Mouse (Mus musculus): ENCODE measurements around the gene Eif4g2. TPM values are rescaled to one million over a fixed set of nuclear protein-coding genes. Genes with fewer than 3 reads are reported as not detected.

The Eif4g2 gene
- total and polyA plus RNA-seq, 3 experiments = 332 to 958 (median 935) TPM

GRCm38 (mm10) chr7:111049652-111050421, 33.0 kb downstream of the Eif4g2 start (continued):
- TF ChIP-seq CTCF (IDR thresholded peaks at IDR 0.05 in 2 of 3, conservative IDR thresholded peaks at IDR 0.05 in 1 of 3; ENCODE audit: control insufficient read depth in 1 of 3, insufficient read depth in 1 of 3, low read depth in 2 of 3, low read length in 3 of 3, poor library complexity in 1 of 3, severe bottlenecking in 1 of 3) (peak; percentile 71 to 90 (median 82)), RAD21 (IDR thresholded peaks at IDR 0.05; ENCODE audit: low read depth, low read length) (peak; percentile 95), GATA1 (IDR thresholded peaks at IDR 0.05; ENCODE audit: low read depth, low read length) (0 out of 2 replicates have a peak, but pooled peaks have one; percentile 32), E2F4 (IDR thresholded peaks at IDR 0.05; ENCODE audit: borderline replicate concordance, low read depth, low read length) (no peak), JUND (IDR thresholded peaks at IDR 0.05; ENCODE audit: low read depth, low read length) (no peak), POLR2AphosphoS2 (IDR thresholded peaks at IDR 0.05; ENCODE audit: low read length) (no peak), MXI1 (IDR thresholded peaks at IDR 0.05; ENCODE audit: low read depth, low read length) (no peak)

- H3K27ac ChIP-seq (ENCODE audit: control insufficient read depth, low read depth, low read length) = no peak overlapping the region
- H3K36me3 ChIP-seq (ENCODE audit: control insufficient read depth in 1 of 2, insufficient read depth in 2 of 2, low read length in 2 of 2) = peaks cover 0 to 3% of the 10 kb centered on the region in 2 experiments; a peak in 2 of 4 replicates
- no peak for TF ChIP-seq CHD2 (IDR thresholded peaks at IDR 0.05; ENCODE audit: low read length)
- TF ChIP-seq HCFC1 (IDR thresholded peaks at IDR 0.05; ENCODE audit: low read depth, low read length) = no peak
- H3K27me3 ChIP-seq (ENCODE audit: control insufficient read depth in 1 of 2, insufficient read depth in 2 of 2, low read length in 2 of 2) = no peaks in the 10 kb centered on the region
- H3K9ac ChIP-seq (ENCODE audit: control insufficient read depth, low read depth, low read length, poor library complexity, severe bottlenecking) = no peak overlapping the region
- H3K79me2 ChIP-seq (ENCODE audit: control insufficient read depth, insufficient read depth, low read length, poor library complexity) = no peaks in the 10 kb centered on the region
- H3K9me3 ChIP-seq (replicated peaks; ENCODE audit: insufficient read depth, low read length) = no peaks in the 10 kb centered on the region
- no peak overlapping the region for H3K4me3 ChIP-seq (ENCODE audit: control insufficient read depth in 1 of 2, insufficient read depth in 1 of 2, low read depth in 2 of 2, low read length in 2 of 2)
- no peak for DNase-seq (ENCODE audit: low read depth, low spot score)
- no peaks in the 10 kb centered on the region for H3K4me1 ChIP-seq (ENCODE audit: control insufficient read depth in 1 of 2, insufficient read depth in 2 of 2, low read length in 2 of 2)
These were observed 33.9 kb downstream of the Eif4g2 start for GRCm38 (mm10) chr7:111048920-111049319.

GRCm38 (mm10) chr7:111029046-111029553, 53.7 kb downstream of the Eif4g2 start:
- Histone ChIP-seq H3K27me3 (ENCODE audit: control insufficient read depth in 1 of 2, insufficient read depth in 2 of 2, low read length in 2 of 2) (no peaks in the 10 kb centered on the region), H3K36me3 (ENCODE audit: control insufficient read depth in 1 of 2, insufficient read depth in 2 of 2, low read length in 2 of 2) (peaks cover 6 to 11% of the 10 kb centered on the region in 2 experiments; a peak in 3 of 4 replicates), H3K79me2 (ENCODE audit: control insufficient read depth, insufficient read depth, low read length, poor library complexity) (peaks cover 10% of the 10 kb centered on the region), H3K27ac (ENCODE audit: control insufficient read depth, low read depth, low read length) (peak overlapping the region; percentile 33; the same call in 1 of the 2 replicates), H3K9me3 (replicated peaks; ENCODE audit: insufficient read depth, low read length) (no peaks in the 10 kb centered on the region), H3K9ac (ENCODE audit: control insufficient read depth, low read depth, low read length, poor library complexity, severe bottlenecking) (peak overlapping the region; percentile 87), H3K4me3 (ENCODE audit: control insufficient read depth in 1 of 2, insufficient read depth in 1 of 2, low read depth in 2 of 2, low read length in 2 of 2) (peak overlapping the region; percentile 93 to 100), H3K4me1 (ENCODE audit: control insufficient read depth in 1 of 2, insufficient read depth in 2 of 2, low read length in 2 of 2) (peaks cover 0 to 11% of the 10 kb centered on the region in 2 experiments; a peak in 3 of 4 replicates)
- no peak for DNase-seq (ENCODE audit: low read depth, low spot score)
- TF ChIP-seq CTCF (IDR thresholded peaks at IDR 0.05 in 2 of 3, conservative IDR thresholded peaks at IDR 0.05 in 1 of 3; ENCODE audit: control insufficient read depth in 1 of 3, insufficient read depth in 1 of 3, low read depth in 2 of 3, low read length in 3 of 3, poor library complexity in 1 of 3, severe bottlenecking in 1 of 3) (no peak), SIN3A (IDR thresholded peaks at IDR 0.05; ENCODE audit: low read length) (0 out of 2 replicates have a peak, but pooled peaks have one; percentile 18), POLR2A (IDR thresholded peaks at IDR 0.05; ENCODE audit: control insufficient read depth in 1 of 2, insufficient read depth in 1 of 2, low read depth in 1 of 2, low read length in 2 of 2, poor library complexity in 1 of 2) (0 out of 4 replicates have a peak, but pooled peaks of 1 of the 2 experiments have one; percentile 56), ZKSCAN1 (IDR thresholded peaks at IDR 0.05; ENCODE audit: low read depth, low read length) (no peak), EP300 (IDR thresholded peaks at IDR 0.05; ENCODE audit: low read depth in 1 of 2, low read length in 2 of 2) (no peak), MXI1 (IDR thresholded peaks at IDR 0.05; ENCODE audit: low read depth, low read length) (0 out of 2 replicates have a peak, but pooled peaks have one; percentile 8), BHLHE40 (IDR thresholded peaks at IDR 0.05; ENCODE audit: borderline replicate concordance, low read depth, low read length) (no peak), NRF1 (IDR thresholded peaks at IDR 0.05; ENCODE audit: insufficient read depth, low read depth, low read length, poor library complexity, severe bottlenecking) (no peak), TAL1 (IDR thresholded peaks at IDR 0.05; ENCODE audit: low read length) (no peak), MEF2A (IDR thresholded peaks at IDR 0.05; ENCODE audit: extremely low read depth, insufficient replicate concordance, low read depth, low read length, poor library complexity, severe bottlenecking) (no peak), GATA1 (IDR thresholded peaks at IDR 0.05; ENCODE audit: low read depth, low read length) (peak; percentile 45), ETS1 (IDR thresholded peaks at IDR 0.05; ENCODE audit: low read depth, low read length) (no peak), UBTF (IDR thresholded peaks at IDR 0.05; ENCODE audit: borderline replicate concordance, insufficient read depth, low read depth, low read length) (no peak), MAX (IDR thresholded peaks at IDR 0.05; ENCODE audit: low read length) (no peak), ELF1 (IDR thresholded peaks at IDR 0.05; ENCODE audit: low read depth, low read length) (no peak)

Data from MEL (cell line).